In genomic region chr14:77257461-77257860, GRCm38 (mm10) we compare ENCODE assay signal across 14 mouse cellular contexts.
DNase-seq lines count a peak whose midpoint lies in the region; ATAC-seq and TF ChIP-seq lines count a peak whose summit lies in the region.
"Had no signal": no experiment of that assay in that cellular context is flagged by ENCODE, and none has a peak within 500 bp of the region (broad histone marks: within the 10 kb centered on the region; RNA-seq: fewer than 3 reads in every experiment).

No protein-coding gene starts in this region.

- DNase-seq in cerebellum, adult 2 months = peak; percentile 20 to 25
- no peak for DNase-seq in cerebellum, adult 11 months
- DNase-seq in gastrocnemius, adult 18-20 months (ENCODE audit: low spot score) = peak; percentile 29
- no peak for DNase-seq in gastrocnemius, postnatal 36 days
- no peak for DNase-seq in hindbrain, postnatal 0 days (ENCODE audit: low spot score)
- peak; percentile 30 for DNase-seq in skeletal muscle tissue, adult 2 months (ENCODE audit: low read depth, low spot score)
- DNase-seq: kidney, adult 11 months; right cerebral cortex, postnatal 25 days had no signal

- ATAC-seq in hindbrain, postnatal 0 days = no peak
- ATAC-seq in hindbrain, embryonic 16.5 days = no peak

- 88% methylated on average over 1 of the region's 1 CpGs for WGBS in cerebellum, adult 2 months
- WGBS in hindbrain, postnatal 0 days = 72% methylated on average over 1 of the region's 1 CpGs
- WGBS in hindbrain, embryonic 16.5 days = 90% methylated on average over 1 of the region's 1 CpGs

- intact Hi-C loops in gastrocnemius, postnatal 36 days (cut with DNase I) = no loop called here

- TF ChIP-seq POLR2A in cerebellum, adult 2 months (IDR thresholded peaks at IDR 0.05; ENCODE audit: borderline replicate concordance, insufficient read depth, low read length) = no peak

- TF ChIP-seq CTCF in cerebellum, adult 2 months (IDR thresholded peaks at IDR 0.05; ENCODE audit: borderline replicate concordance, insufficient read depth, low read depth, low read length) = no peak
- no peak for TF ChIP-seq CTCF in hindbrain, postnatal 0 days (IDR thresholded peaks at IDR 0.05; ENCODE audit: low read depth)

- H3K36me3 ChIP-seq in hindbrain, postnatal 0 days (ENCODE audit: insufficient read depth, low read length) = no peaks in the 10 kb centered on the region
- no peaks in the 10 kb centered on the region for H3K36me3 ChIP-seq in hindbrain, embryonic 16.5 days (ENCODE audit: control insufficient read depth, insufficient read depth, low read length)
- H3K36me3 ChIP-seq: limb, embryonic 15.5 days; liver, embryonic 15.5 days had no signal

- no peak overlapping the region for H3K9ac ChIP-seq in hindbrain, postnatal 0 days (replicated peaks; ENCODE audit: low read length)
- H3K9ac ChIP-seq in hindbrain, embryonic 16.5 days (ENCODE audit: low read depth, low read length) = no peak overlapping the region
- H3K9ac ChIP-seq: forebrain, postnatal 0 days; limb, embryonic 15.5 days; liver, embryonic 15.5 days had no signal

- no peaks in the 10 kb centered on the region for H3K9me3 ChIP-seq in hindbrain, postnatal 0 days (ENCODE audit: low read length)
- H3K9me3 ChIP-seq in hindbrain, embryonic 16.5 days (ENCODE audit: control insufficient read depth, low read length) = no peaks in the 10 kb centered on the region
- H3K9me3 ChIP-seq: limb, embryonic 15.5 days; liver, embryonic 15.5 days had no signal

- H3K4me1 ChIP-seq in cerebellum, adult 2 months (ENCODE audit: control insufficient read depth, insufficient read depth, low read length) = peaks cover 35% of the 10 kb centered on the region
- 0 out of 2 replicates have a peak, but pooled peaks cover 7% of the 10 kb centered on the region for H3K4me1 ChIP-seq in hindbrain, postnatal 0 days (ENCODE audit: insufficient read depth, low read length)
- H3K4me1 ChIP-seq in hindbrain, embryonic 16.5 days (ENCODE audit: control insufficient read depth, insufficient read depth, low read depth, low read length) = peaks cover 6% of the 10 kb centered on the region; the same call in 1 of the 2 replicates
- H3K4me1 ChIP-seq: liver, embryonic 15.5 days had no signal

- H3K27ac ChIP-seq in cerebellum, adult 2 months (ENCODE audit: insufficient read depth, low read length) = no peak overlapping the region
- H3K27ac ChIP-seq in hindbrain, postnatal 0 days = peak overlapping the region; percentile 62; the same call in 1 of the 2 replicates
- H3K27ac ChIP-seq in hindbrain, embryonic 16.5 days (ENCODE audit: low read depth, low read length) = no peak overlapping the region
- H3K27ac ChIP-seq: limb, embryonic 15.5 days; liver, embryonic 15.5 days had no signal

- no peak overlapping the region for H3K4me2 ChIP-seq in hindbrain, postnatal 0 days (ENCODE audit: low read depth, low read length)
- H3K4me2 ChIP-seq in hindbrain, embryonic 16.5 days (ENCODE audit: low read length) = no peak overlapping the region
- H3K4me2 ChIP-seq: limb, embryonic 15.5 days; liver, embryonic 15.5 days; midbrain, embryonic 11.5 days had no signal

- no peaks in the 10 kb centered on the region for H3K27me3 ChIP-seq in cerebellum, adult 2 months (ENCODE audit: control insufficient read depth, insufficient read depth, low read length)
- no peaks in the 10 kb centered on the region for H3K27me3 ChIP-seq in hindbrain, postnatal 0 days (ENCODE audit: insufficient read depth, low read length)
- H3K27me3 ChIP-seq in hindbrain, embryonic 16.5 days (replicated peaks; ENCODE audit: control insufficient read depth, insufficient read depth, low read length) = no peaks in the 10 kb centered on the region
- H3K27me3 ChIP-seq: CH12.LX; limb, embryonic 15.5 days; liver, embryonic 15.5 days had no signal

- no peak overlapping the region for H3K4me3 ChIP-seq in cerebellum, adult 2 months (replicated peaks; ENCODE audit: insufficient read depth, low read depth, low read length)
- no peak overlapping the region for H3K4me3 ChIP-seq in hindbrain, postnatal 0 days (ENCODE audit: low read length)
- H3K4me3 ChIP-seq in hindbrain, embryonic 16.5 days (ENCODE audit: low read length) = no peak overlapping the region
- H3K4me3 ChIP-seq: limb, embryonic 15.5 days; liver, embryonic 15.5 days had no signal

Comparison
In these comparisons a context has a peak if more than half of its experiments do, and no peak if none do; other contexts are left out.
1. DNase-seq: peak in cerebellum, adult 2 months (2 of 2), gastrocnemius, adult 18-20 months (single experiment) and skeletal muscle tissue, adult 2 months (single experiment); none in cerebellum, adult 11 months (single experiment), gastrocnemius, postnatal 36 days (0 of 2) and hindbrain, postnatal 0 days (single experiment).